Mouse (Mus musculus) heart, postnatal 0 days (tissue): Measurements from ENCODE around the gene Pola2.

Experiments used
- CTCF ChIP-seq: IDR thresholded peaks from 2 replicates; pipeline ENCODE4 v1.5.1; 2016; ENCODE audit warnings: antibody characterized with exemption, control low read depth, low read depth
- EP300 ChIP-seq: IDR thresholded peaks from 2 replicates; pipeline ENCODE4 v1.6.1; 2016; ENCODE audit warnings: antibody characterized with exemption, low read depth

GRCm38 (mm10) chr19:5989585-5989984 lies 25.6 kb upstream of the Pola2 start:
- TF ChIP-seq CTCF (no peak), EP300 (no peak)
